ENCODE assay signal across 16 mouse cellular contexts in the genomic region with DNA sequence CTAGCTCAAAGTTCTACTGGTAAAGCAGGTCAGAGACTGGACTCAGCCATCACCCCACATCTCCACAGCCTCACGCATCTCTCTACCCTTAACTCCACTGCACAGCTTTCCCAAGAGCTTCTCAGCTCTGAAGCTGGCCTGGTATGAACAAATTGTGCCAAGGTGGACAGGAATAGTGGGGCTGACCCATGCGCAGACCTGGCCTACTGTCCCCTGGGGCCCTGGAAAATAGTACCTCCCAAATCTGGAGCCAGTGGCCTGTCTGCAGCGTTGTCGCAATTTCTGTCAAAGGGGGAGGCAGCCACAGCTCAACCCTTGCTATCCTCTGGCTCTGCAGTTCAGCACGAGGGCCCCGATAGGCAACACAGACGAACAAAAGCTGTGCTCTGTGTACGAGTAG. TPM values are rescaled to one million over a fixed set of nuclear protein-coding genes. Genes with fewer than 3 reads are reported as not detected.
DNase-seq lines count a peak whose midpoint lies in the region; ATAC-seq lines count a peak whose summit lies in the region.
"Had no signal": no experiment of that assay in that cellular context is flagged by ENCODE, and none has a peak within 500 bp of the region (broad histone marks: within the 10 kb centered on the region; RNA-seq: fewer than 3 reads in every experiment).

A gene (plus strand): TSS at position 315 of the 400 bp plus-strand sequence.

- H3K36me3 ChIP-seq in kidney, embryonic 16.5 days (ENCODE audit: insufficient read depth, low read length): no peaks in the 10 kb centered on the region
- H3K36me3 ChIP-seq: intestine, embryonic 15.5 days; liver, embryonic 15.5 days had no signal

- no peaks in the 10 kb centered on the region for H3K27me3 ChIP-seq in kidney, embryonic 16.5 days (ENCODE audit: insufficient read depth, low read length)
- H3K27me3 ChIP-seq: intestine, embryonic 15.5 days; liver, embryonic 15.5 days had no signal

- WGBS in kidney, embryonic 16.5 days: 88% methylated on average over 8 of the region's 8 CpGs

- H3K4me1 ChIP-seq in kidney, embryonic 16.5 days (ENCODE audit: insufficient read depth, low read length): peaks cover 32% of the 10 kb centered on the region

- DNase-seq in kidney, adult 8-10 months: no peak
- peak; percentile 75 for DNase-seq in adrenal gland, postnatal 10 days
- DNase-seq in heart, adult 8-10 months (ENCODE audit: low spot score): no peak
- DNase-seq in heart, postnatal 4 days: no peak
- DNase-seq in urinary bladder, postnatal 25 days (ENCODE audit: low spot score): no peak
- no peak for DNase-seq in gastrocnemius, postnatal 4 days (ENCODE audit: low spot score in 2 of 2)
- DNase-seq in gastrocnemius, adult 18-20 months (ENCODE audit: low spot score): no peak
- DNase-seq: cerebellum, postnatal 36 days; gastrocnemius, postnatal 25 days; thymus, postnatal 4 days had no signal

- no peak within 1 kb of the TSS; the same call in 1 of the 2 replicates for H3K9ac ChIP-seq in kidney, embryonic 16.5 days (replicated peaks; ENCODE audit: low read length)
- H3K9ac ChIP-seq: intestine, embryonic 15.5 days; liver, embryonic 15.5 days had no signal

- peak within 1 kb of the TSS; percentile 44; the same call in 1 of the 2 replicates for H3K27ac ChIP-seq in kidney, embryonic 16.5 days (ENCODE audit: low read length)
- H3K27ac ChIP-seq: liver, embryonic 15.5 days had no signal

- H3K4me2 ChIP-seq in kidney, embryonic 16.5 days (replicated peaks; ENCODE audit: low read depth, low read length): no peak within 1 kb of the TSS
- H3K4me2 ChIP-seq: liver, embryonic 15.5 days had no signal

- H3K9me3 ChIP-seq in kidney, embryonic 16.5 days (ENCODE audit: low read length): no peaks in the 10 kb centered on the region
- H3K9me3 ChIP-seq: intestine, embryonic 15.5 days; liver, embryonic 15.5 days; megakaryocyte, embryonic 14.5 days had no signal

- H3K4me3 ChIP-seq in kidney, embryonic 16.5 days (ENCODE audit: low read length): no peak within 1 kb of the TSS
- H3K4me3 ChIP-seq: erythroblast, embryonic 14.5 days; intestine, embryonic 15.5 days; liver, embryonic 15.5 days; megakaryocyte, embryonic 14.5 days; myocyte had no signal

- ATAC-seq in kidney, embryonic 16.5 days (ENCODE audit: low FRiP score, low TSS enrichment): no peak

RNA-seq across cellular contexts. Expression of the gene that starts here (rescaled TPM):
- polyA plus RNA-seq in kidney, embryonic 16.5 days (2015; fragmentation: Nextera tagmentation; extraction: Ambion mirVana): 0.13 and 0.19 TPM in 2 replicates
- total RNA-seq in adrenal gland, postnatal 10 days (2021): 10 to 100 TPM; 16.2 to 22.6 TPM
- 10 to 100 TPM; 31.2 to 50.5 (median 38.0) TPM for total RNA-seq in heart, adult 8-10 months (2022)
- total RNA-seq in heart, postnatal 4 days (2021): 10 to 100 TPM; 25.6 to 26.5 TPM
- 1 to 10 TPM; 4.6 to 8.3 TPM for total RNA-seq in gastrocnemius, postnatal 4 days (2021)
- total RNA-seq in gastrocnemius, adult 18-20 months (2021): 1 to 10 TPM; 1.9 to 2.7 TPM
- polyA plus RNA-seq: liver, embryonic 15.5 days had no signal
